Mouse (Mus musculus): ENCODE measurements around the gene Hnrnpu.

DNA sequence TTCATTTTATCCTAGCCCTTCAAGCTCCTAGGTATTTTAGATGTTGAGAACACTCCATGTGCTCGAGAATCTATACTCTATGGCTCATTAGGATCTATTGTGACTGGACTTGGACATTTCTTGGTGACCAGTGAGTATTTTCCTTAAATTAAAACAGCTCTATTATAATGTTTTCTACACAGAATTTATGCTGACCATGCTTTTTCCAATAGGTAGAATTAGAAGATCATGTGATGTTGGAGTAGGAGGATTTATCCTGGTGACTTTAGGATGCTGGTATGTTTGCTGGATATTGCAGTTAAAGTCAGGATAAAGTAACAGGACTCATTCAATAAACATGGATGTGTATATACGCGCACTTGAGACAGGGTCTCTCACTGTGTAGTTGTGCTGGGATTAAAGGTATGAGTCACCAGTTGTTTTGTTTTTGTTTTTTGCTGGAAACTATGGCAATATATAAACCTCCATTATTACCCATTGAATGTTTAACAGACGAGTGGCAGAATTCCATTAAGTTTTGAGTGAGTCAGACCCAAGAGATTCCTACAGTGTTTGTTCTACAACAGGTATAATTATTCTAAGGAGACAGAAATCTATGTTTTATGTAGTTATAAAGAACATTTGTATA lies 15.8 kb downstream of the Hnrnpu start:
- TF ChIP-seq CTCF (IDR thresholded peaks at IDR 0.05; ENCODE audit: control insufficient read depth, insufficient read depth, low read length) (no peak), POLR2A (IDR thresholded peaks at IDR 0.05; ENCODE audit: borderline replicate concordance, control insufficient read depth, low read depth, low read length) (no peak)

Data from bone marrow, adult 2 months (tissue).